Mouse (Mus musculus) CH12.LX (cell line): ENCODE measurements around the gene Tmem59l. TPM values are rescaled to one million over a fixed set of nuclear protein-coding genes. Genes with fewer than 3 reads are reported as not detected.

Experiments used
- DNase-seq: peaks from one replicate; pipeline ENCODE4 v3.0.0-alpha.2; 2013; ENCODE audit errors: extremely low read depth
- H3K27ac ChIP-seq: 2 replicates; pipeline ENCODE4 v1.5.1; 2012; ENCODE audit warnings: low read depth, mild to moderate bottlenecking, control low read depth, moderate library complexity; ENCODE audit not compliant: insufficient read depth
- H3K27me3 ChIP-seq: replicated peaks from 2 replicates; pipeline ENCODE3; 2012; ENCODE audit warnings: inconsistent platforms
- H3K36me3 ChIP-seq, 2 experiments: replicated peaks in 1 of 2; 2 replicates each; pipeline versions ENCODE3 to v1.6.1; 2012; ENCODE audit warnings: inconsistent platforms in 1 of 2, low read length in 1 of 2, mild to moderate bottlenecking in 1 of 2, mixed read lengths in 1 of 2, moderate library complexity in 1 of 2; ENCODE audit not compliant: control insufficient read depth in 1 of 2, insufficient read depth in 1 of 2
- H3K4me1 ChIP-seq, 2 experiments: 2 replicates each; pipeline ENCODE4 v1.6.1; 2012; ENCODE audit warnings: inconsistent platforms in 1 of 2, moderate library complexity in 1 of 2; ENCODE audit not compliant: insufficient read depth in 2 of 2, control insufficient read depth in 1 of 2
- H3K4me2 ChIP-seq: 2 replicates; pipeline ENCODE4 v1.6.1; 2012; ENCODE audit warnings: low read depth, mild to moderate bottlenecking, control low read depth; ENCODE audit not compliant: poor library complexity, insufficient read depth, severe bottlenecking
- H3K4me3 ChIP-seq, 3 experiments: fragments of 150-350 bp in 1 of 3; sonication (generic) in 1 of 3; replicated peaks in 1 of 3; 2 replicates each; pipeline versions ENCODE3 to v1.5.1; 2011 to 2012; ENCODE audit warnings: low read depth in 2 of 3, low read length in 2 of 3, mild to moderate bottlenecking in 2 of 3, moderate library complexity in 2 of 3, control low read depth in 1 of 3, improper control_type of control experiment in 1 of 3, inconsistent platforms in 1 of 3, mixed read lengths in 1 of 3; ENCODE audit not compliant: poor library complexity in 1 of 3
- H3K79me2 ChIP-seq: replicated peaks from 2 replicates; pipeline ENCODE4 v1.6.1; 2012; ENCODE audit warnings: mild to moderate bottlenecking, moderate library complexity; ENCODE audit not compliant: control insufficient read depth, poor library complexity, insufficient read depth, severe bottlenecking; ENCODE audit errors: extremely low read depth
- H3K9ac ChIP-seq: 2 replicates; pipeline ENCODE4 v1.6.1; 2012; ENCODE audit warnings: low read depth, mild to moderate bottlenecking, control low read depth, moderate library complexity; ENCODE audit not compliant: insufficient read depth
- H3K9me3 ChIP-seq: replicated peaks from 2 replicates; pipeline ENCODE3; 2012; ENCODE audit warnings: low read length, inconsistent platforms, mixed read lengths
- BHLHE40 ChIP-seq: IDR thresholded peaks from 2 replicates; pipeline ENCODE4 v1.6.1; 2011; ENCODE audit warnings: mild to moderate bottlenecking, low read depth, low read length, improper control_type of control experiment
- CHD1 ChIP-seq: IDR thresholded peaks from 2 replicates; pipeline ENCODE4 v1.6.1; 2012; ENCODE audit warnings: low read depth, low read length, improper control_type of control experiment, inconsistent platforms
- CHD2 ChIP-seq: IDR thresholded peaks from 2 replicates; pipeline ENCODE4 v1.6.1; 2011; ENCODE audit warnings: low read length, improper control_type of control experiment
- E2F4 ChIP-seq: IDR thresholded peaks from 2 replicates; pipeline ENCODE4 v1.6.1; 2011; ENCODE audit warnings: low read depth, low read length, improper control_type of control experiment; ENCODE audit not compliant: insufficient replicate concordance
- EP300 ChIP-seq: IDR thresholded peaks from 2 replicates; pipeline ENCODE4 v1.6.1; 2011; ENCODE audit warnings: low read length, improper control_type of control experiment
- ETS1 ChIP-seq: conservative IDR thresholded peaks from 2 replicates; pipeline ENCODE4 v1.6.1; 2012; ENCODE audit warnings: low read depth, mild to moderate bottlenecking, inconsistent platforms, low read length, improper control_type of control experiment, moderate library complexity
- GABPA ChIP-seq: IDR thresholded peaks from 2 replicates; pipeline ENCODE4 v1.6.1; 2012; ENCODE audit warnings: low read depth, low read length, improper control_type of control experiment, inconsistent platforms; ENCODE audit not compliant: insufficient replicate concordance
- HCFC1 ChIP-seq: IDR thresholded peaks from 2 replicates; pipeline ENCODE4 v1.6.1; 2012; ENCODE audit warnings: low read depth, mild to moderate bottlenecking, inconsistent platforms, low read length, improper control_type of control experiment
- JUN ChIP-seq: IDR thresholded peaks from 2 replicates; pipeline ENCODE4 v1.6.1; 2011; ENCODE audit warnings: low read depth, mild to moderate bottlenecking, low read length, improper control_type of control experiment, moderate library complexity; ENCODE audit not compliant: insufficient read depth
- MAFK ChIP-seq: IDR thresholded peaks from 2 replicates; pipeline ENCODE4 v1.6.1; 2011; ENCODE audit warnings: low read length, improper control_type of control experiment; ENCODE audit not compliant: insufficient replicate concordance
- MAX ChIP-seq: IDR thresholded peaks from 2 replicates; pipeline ENCODE4 v1.6.1; 2011; ENCODE audit warnings: low read length, improper control_type of control experiment
- MAZ ChIP-seq: IDR thresholded peaks from 2 replicates; pipeline ENCODE4 v1.6.1; 2012; ENCODE audit warnings: low read depth, mild to moderate bottlenecking, inconsistent platforms, low read length, improper control_type of control experiment, moderate library complexity
- MEF2A ChIP-seq: IDR thresholded peaks from 2 replicates; pipeline ENCODE4 v1.6.1; 2014; ENCODE audit warnings: low read depth, mild to moderate bottlenecking, inconsistent platforms, low read length, improper control_type of control experiment, borderline replicate concordance
- MXI1 ChIP-seq: IDR thresholded peaks from 2 replicates; pipeline ENCODE4 v1.6.1; 2011; ENCODE audit warnings: mild to moderate bottlenecking, low read depth, low read length, improper control_type of control experiment
- MYC ChIP-seq: IDR thresholded peaks from 2 replicates; pipeline ENCODE4 v1.6.1; 2011; ENCODE audit warnings: low read depth, mild to moderate bottlenecking, improper control_type of control experiment, low read length
- NELFE ChIP-seq: IDR thresholded peaks from 2 replicates; pipeline ENCODE4 v1.6.1; 2011; ENCODE audit warnings: low read depth, low read length, improper control_type of control experiment
- NRF1 ChIP-seq: IDR thresholded peaks from 2 replicates; pipeline ENCODE4 v1.6.1; 2014; ENCODE audit warnings: low read depth, mild to moderate bottlenecking, inconsistent platforms, low read length, improper control_type of control experiment, moderate library complexity
- PAX5 ChIP-seq: IDR thresholded peaks from 2 replicates; pipeline ENCODE4 v1.6.1; 2012; ENCODE audit warnings: low read length, inconsistent platforms, mixed read lengths
- POLR2A ChIP-seq: IDR thresholded peaks from 2 replicates; pipeline ENCODE4 v1.6.1; 2011; ENCODE audit warnings: low read depth, mild to moderate bottlenecking, improper control_type of control experiment, low read length
- RCOR1 ChIP-seq: conservative IDR thresholded peaks from 2 replicates; pipeline ENCODE4 v1.6.1; 2012; ENCODE audit warnings: low read depth, mild to moderate bottlenecking, inconsistent platforms, low read length, improper control_type of control experiment
- SIN3A ChIP-seq: IDR thresholded peaks from 2 replicates; pipeline ENCODE4 v1.6.1; 2012; ENCODE audit warnings: low read length, improper control_type of control experiment, inconsistent platforms
- SMC3 ChIP-seq: IDR thresholded peaks from 2 replicates; pipeline ENCODE4 v1.6.1; 2011; ENCODE audit warnings: low read depth, low read length, improper control_type of control experiment
- TBP ChIP-seq: conservative IDR thresholded peaks from 2 replicates; pipeline ENCODE4 v1.6.1; 2011; ENCODE audit warnings: low read depth, low read length, improper control_type of control experiment
- TCF12 ChIP-seq: IDR thresholded peaks from 2 replicates; pipeline ENCODE4 v1.6.1; 2014; ENCODE audit warnings: low read depth, mild to moderate bottlenecking, inconsistent platforms, low read length, improper control_type of control experiment
- UBTF ChIP-seq: IDR thresholded peaks from 2 replicates; pipeline ENCODE4 v1.6.1; 2012; ENCODE audit warnings: low read depth, mild to moderate bottlenecking, inconsistent platforms, low read length, improper control_type of control experiment, moderate library complexity
- USF1 ChIP-seq: IDR thresholded peaks from 2 replicates; pipeline ENCODE4 v1.6.1; 2014; ENCODE audit warnings: low read depth, mild to moderate bottlenecking, inconsistent platforms, low read length, improper control_type of control experiment
- USF2 ChIP-seq: conservative IDR thresholded peaks from 2 replicates; pipeline ENCODE4 v1.6.1; 2011; ENCODE audit warnings: low read depth, low read length, improper control_type of control experiment
- ZC3H11A ChIP-seq: IDR thresholded peaks from 2 replicates; pipeline ENCODE4 v1.6.1; 2012; ENCODE audit warnings: low read depth, mild to moderate bottlenecking, inconsistent platforms, low read length, improper control_type of control experiment
- ZMIZ1 ChIP-seq: IDR thresholded peaks from 2 replicates; pipeline ENCODE4 v1.6.1; 2012; ENCODE audit warnings: low read depth, mild to moderate bottlenecking, inconsistent platforms, low read length, improper control_type of control experiment
- ZNF384 ChIP-seq: IDR thresholded peaks from 2 replicates; pipeline ENCODE4 v1.6.1; 2012; ENCODE audit warnings: low read depth, low read length, improper control_type of control experiment, inconsistent platforms
- dilution Hi-C: fragments of 300-500 bp; cut with MboI; formaldehyde crosslinking; loops from 2 replicates; pipeline ENCODE4 v1.14.3; 2020; ENCODE audit warnings: low sequenced_read_pairs; ENCODE audit not compliant: extremely low pct_unique_long_range_greater_than_20kb, extremely low pct_ligation_motif_present
- in situ Hi-C: fragments of 300-500 bp; cut with MboI; formaldehyde crosslinking; loops from 3 replicates; pipeline ENCODE4 v1.14.3; 2019; ENCODE audit warnings: low sequenced_read_pairs, low pct_ligation_motif_present, low pct_unique_long_range_greater_than_20kb, mixed read lengths
- polyA plus RNA-seq: library from polyadenylated mRNA; unstranded; fragments of >175 nt; gene quantifications from 2 replicates; pipeline ENCODE4 v1.2.1, GENCODE M21; 2012; ENCODE audit warnings: low read depth; ENCODE audit not compliant: insufficient read length
- total RNA-seq, 2 experiments: library from RNA; depleted of rRNA; stranded (reverse); fragments of 300-350 nt in 1 of 2; fragments of >200 nt in 1 of 2; gene quantifications; 2 replicates each; pipeline ENCODE4 v1.2.3; 2012 to 2014

Gene Tmem59l
- total and polyA plus RNA-seq, 3 experiments = not detected

GRCm38 (mm10) chr8:70527111-70527511 lies 40.0 kb upstream of the Tmem59l start:
- DNase-seq = no peak
- H3K79me2 ChIP-seq = peaks cover 4% of the 10 kb centered on the region
- in situ Hi-C loops (no loop called here), dilution Hi-C loops (no loop called here)
- 0 out of 2 replicates have a peak overlapping the region, but pooled peaks have one; percentile 16 for H3K27ac ChIP-seq
- H3K4me2 ChIP-seq = peak overlapping the region; percentile 87
- no peaks in the 10 kb centered on the region for H3K27me3 ChIP-seq
- H3K9me3 ChIP-seq = no peaks in the 10 kb centered on the region
- peaks cover 9 to 35% of the 10 kb centered on the region in 2 experiments for H3K4me1 ChIP-seq
- TF ChIP-seq MXI1 (peak; percentile 53; the same call in 1 of the 2 replicates), GABPA (no peak)
- peaks cover 20 to 31% of the 10 kb centered on the region in 2 experiments for H3K36me3 ChIP-seq
- peak overlapping the region; percentile 86 to 97 (median 90) for H3K4me3 ChIP-seq
- H3K9ac ChIP-seq = peak overlapping the region; percentile 99

- no peaks in the 10 kb centered on the region for H3K9me3 ChIP-seq
- H3K4me2 ChIP-seq = peak overlapping the region; percentile 86
- dilution Hi-C loops = no loop called here
- peak; percentile 97 for DNase-seq
- no peaks in the 10 kb centered on the region; the same call in 1 of the 2 replicates for H3K79me2 ChIP-seq
- no peaks in the 10 kb centered on the region for H3K27me3 ChIP-seq
- H3K9ac ChIP-seq = peak overlapping the region; percentile 94
- peaks cover 13 to 30% of the 10 kb centered on the region in 2 experiments for H3K36me3 ChIP-seq
- peak overlapping the region; percentile 75 for H3K27ac ChIP-seq
- H3K4me3 ChIP-seq = peak overlapping the region; percentile 86 to 98 (median 93)
- H3K4me1 ChIP-seq = peaks cover 6 to 27% of the 10 kb centered on the region in 2 experiments
- in situ Hi-C loops = no loop called here
- TF ChIP-seq BHLHE40 = peak; percentile 72
- TF ChIP-seq ZMIZ1 = peak; percentile 80; the same call in 1 of the 2 replicates
- TF ChIP-seq UBTF = peak; percentile 68; the same call in 1 of the 2 replicates
- TF ChIP-seq EP300 = no peak
- TF ChIP-seq SIN3A = peak; percentile 97
- no peak for TF ChIP-seq USF2
- 0 out of 2 replicates have a peak, but pooled peaks have one; percentile 1 for TF ChIP-seq ZC3H11A
- TF ChIP-seq HCFC1 = peak; percentile 90
- no peak for TF ChIP-seq RCOR1
- TF ChIP-seq NELFE = peak; percentile 82
- peak; percentile 94 for TF ChIP-seq MAZ
- no peak; the same call in 1 of the 2 replicates for TF ChIP-seq E2F4
- TF ChIP-seq GABPA = peak; percentile 17; the same call in 1 of the 2 replicates
- peak; percentile 57 for TF ChIP-seq ETS1
- TF ChIP-seq PAX5 = no peak
- TF ChIP-seq NRF1 = peak; percentile 90
- no peak for TF ChIP-seq CHD1
- no peak for TF ChIP-seq MAFK
- TF ChIP-seq SMC3 = 0 out of 2 replicates have a peak, but pooled peaks have one; percentile 18
- peak; percentile 81; the same call in 1 of the 2 replicates for TF ChIP-seq MEF2A
- peak; percentile 89 for TF ChIP-seq POLR2A
- TF ChIP-seq JUN = peak; percentile 41; the same call in 1 of the 2 replicates
- peak; percentile 71; the same call in 1 of the 2 replicates for TF ChIP-seq TBP
- peak; percentile 91 for TF ChIP-seq TCF12
- peak; percentile 20; the same call in 1 of the 2 replicates for TF ChIP-seq USF1
- TF ChIP-seq CHD2 = peak; percentile 52; the same call in 1 of the 2 replicates
- TF ChIP-seq ZNF384 = peak; percentile 14; the same call in 1 of the 2 replicates
- TF ChIP-seq MAX = peak; percentile 86
- TF ChIP-seq MYC = no peak; the same call in 1 of the 2 replicates
These were observed 35.6 kb upstream of the Tmem59l start for GRCm38 (mm10) chr8:70522592-70523403.
